Mouse (Mus musculus) bone marrow macrophage, adult 2 months (primary cell): ENCODE data around the gene Tnfsf4. TPM values are rescaled to one million over a fixed set of nuclear protein-coding genes. Genes with fewer than 3 reads are reported as not detected.

Experiments
- H3K27ac ChIP-seq: 2 replicates; pipeline ENCODE4 v1.5.1; 2012; ENCODE audit warnings: low read depth, low read length; ENCODE audit not compliant: insufficient read depth
- H3K4me1 ChIP-seq: 2 replicates; pipeline ENCODE4 v1.6.1; 2012; ENCODE audit warnings: low read length; ENCODE audit not compliant: control insufficient read depth, insufficient read depth
- H3K4me3 ChIP-seq: 2 replicates; pipeline ENCODE4 v1.5.1; 2012; ENCODE audit warnings: mild to moderate bottlenecking, low read length, moderate library complexity; ENCODE audit not compliant: insufficient read depth
- CTCF ChIP-seq: IDR thresholded peaks from 2 replicates; pipeline ENCODE4 v1.5.1; 2012; ENCODE audit warnings: low read depth, mild to moderate bottlenecking, low read length, moderate library complexity
- POLR2A ChIP-seq: IDR thresholded peaks from 2 replicates; pipeline ENCODE4 v1.6.1; 2012; ENCODE audit warnings: mild to moderate bottlenecking, low read depth, low read length, borderline replicate concordance
- polyA plus RNA-seq: library from polyadenylated mRNA; stranded (reverse); fragments of >200 nt; gene quantifications from 2 replicates; pipeline ENCODE4 v1.2.4, GENCODE M21; 2012; ENCODE audit not compliant: missing spikeins, insufficient read depth, insufficient read length

Gene Tnfsf4
- polyA plus RNA-seq, 1 experiment = not detected

GRCm38 (mm10) chr1:161396351-161396750 lies 1.1 kb downstream of the Tnfsf4 start:
- Histone ChIP-seq H3K4me3 (no peak overlapping the region), H3K4me1 (peaks cover 8% of the 10 kb centered on the region), H3K27ac (no peak overlapping the region)
- TF ChIP-seq POLR2A (no peak), CTCF (no peak)

GRCm38 (mm10) chr1:161400126-161400525 lies 4.9 kb downstream of the Tnfsf4 start:
- Histone ChIP-seq H3K4me1 (peaks cover 6% of the 10 kb centered on the region), H3K4me3 (no peak overlapping the region), H3K27ac (no peak overlapping the region)
- TF ChIP-seq POLR2A (no peak), CTCF (no peak)

- Histone ChIP-seq H3K4me1 (peaks cover 4% of the 10 kb centered on the region), H3K4me3 (no peak overlapping the region), H3K27ac (no peak overlapping the region)
- TF ChIP-seq POLR2A (no peak), CTCF (no peak)
Measured at GRCm38 (mm10) chr1:161403061-161403460, 7.9 kb downstream of the Tnfsf4 start.

GRCm38 (mm10) chr1:161406480-161406879 lies 11.3 kb downstream of the Tnfsf4 start:
- Histone ChIP-seq H3K27ac (no peak overlapping the region), H3K4me3 (no peak overlapping the region), H3K4me1 (peaks cover 4% of the 10 kb centered on the region)
- TF ChIP-seq CTCF (no peak), POLR2A (no peak)

- H3K4me3 ChIP-seq = no peak overlapping the region
- H3K27ac ChIP-seq = no peak overlapping the region
- H3K4me1 ChIP-seq = peaks cover 12% of the 10 kb centered on the region
- no peak for TF ChIP-seq CTCF
- TF ChIP-seq POLR2A = no peak
Measured at GRCm38 (mm10) chr1:161419926-161420325, 24.7 kb downstream of the Tnfsf4 start.

GRCm38 (mm10) chr1:161420646-161421045 lies 25.4 kb downstream of the Tnfsf4 start:
- Histone ChIP-seq H3K27ac (no peak overlapping the region), H3K4me3 (no peak overlapping the region)

GRCm38 (mm10) chr1:161426277-161427056 lies 31.3 kb downstream of the Tnfsf4 start:
- Histone ChIP-seq H3K4me1 (no peaks in the 10 kb centered on the region), H3K27ac (no peak overlapping the region), H3K4me3 (no peak overlapping the region)
- TF ChIP-seq CTCF = no peak
- TF ChIP-seq POLR2A = no peak

More at GRCm38 (mm10) chr1:161420646-161421045, 25.4 kb downstream of the Tnfsf4 start:
- TF ChIP-seq POLR2A = no peak
- no peak for TF ChIP-seq CTCF
- H3K4me1 ChIP-seq = peaks cover 12% of the 10 kb centered on the region

- H3K4me3 ChIP-seq = no peak overlapping the region
- H3K4me1 ChIP-seq = no peaks in the 10 kb centered on the region
- TF ChIP-seq CTCF = no peak
- no peak for TF ChIP-seq POLR2A
- no peak overlapping the region for H3K27ac ChIP-seq
Measured at GRCm38 (mm10) chr1:161427057-161427311, 31.8 kb downstream of the Tnfsf4 start.

- no peaks in the 10 kb centered on the region for H3K4me1 ChIP-seq
- H3K27ac ChIP-seq = no peak overlapping the region
- no peak overlapping the region for H3K4me3 ChIP-seq
- TF ChIP-seq CTCF (no peak), POLR2A (no peak)
Measured at GRCm38 (mm10) chr1:161435781-161436180, 40.6 kb downstream of the Tnfsf4 start.

- Histone ChIP-seq H3K4me1 (no peaks in the 10 kb centered on the region), H3K27ac (no peak overlapping the region), H3K4me3 (no peak overlapping the region)
- TF ChIP-seq POLR2A (no peak), CTCF (no peak)
Measured at GRCm38 (mm10) chr1:161436503-161436902, 41.3 kb downstream of the Tnfsf4 start.
